In genomic region chr7:25736920-25737319, GRCm38 (mm10) we compare ENCODE assay signal across 12 mouse cellular contexts. TPM values are rescaled to one million over a fixed set of nuclear protein-coding genes. Genes with fewer than 3 reads are reported as not detected.
DNase-seq lines count a peak whose midpoint lies in the region; TF ChIP-seq lines count a peak whose summit lies in the region.
"Had no signal": no experiment of that assay in that cellular context is flagged by ENCODE, and none has a peak within 500 bp of the region (broad histone marks: within the 10 kb centered on the region; RNA-seq: fewer than 3 reads in every experiment).

No protein-coding gene starts in this region.

- H3K36me3 ChIP-seq in liver, adult 2 months (ENCODE audit: control insufficient read depth, insufficient read depth, low read length) = peaks cover 83% of the 10 kb centered on the region

- peak; percentile 24; the same call in 1 of the 2 replicates for TF ChIP-seq CTCF in liver, adult 2 months (IDR thresholded peaks at IDR 0.05; ENCODE audit: low read depth, low read length)

- no peak overlapping the region for H3K4me3 ChIP-seq in liver, adult 2 months (ENCODE audit: insufficient read depth, low read depth, low read length)

- H3K27me3 ChIP-seq in liver, adult 2 months (ENCODE audit: control insufficient read depth, insufficient read depth, low read length) = no peaks in the 10 kb centered on the region

- WGBS in liver, adult 2 months = 96% methylated on average over 2 of the region's 2 CpGs

- DNase-seq in embryo, embryonic 10.5 days (ENCODE audit: low spot score) = peak; percentile 32
- DNase-seq in embryo, embryonic 10 days (ENCODE audit: low spot score) = no peak
- DNase-seq in liver, adult 2 months (ENCODE audit: extremely low read depth, low read depth, low spot score) = no peak
- no peak for DNase-seq in liver
- peak; percentile 48 for DNase-seq in thymus, postnatal 4 days
- DNase-seq in thymus, postnatal 10 days (ENCODE audit: low spot score in 2 of 2) = no peak
- DNase-seq in ovary, postnatal 10 days (ENCODE audit: low spot score) = no peak
- no peak for DNase-seq in cerebellum, postnatal 4 days (ENCODE audit: low spot score in 2 of 2)
- DNase-seq: cerebellum, adult 9-10 months; heart, adult 18-20 months; heart, postnatal 4 days; thymus, adult 18-20 months had no signal

- peaks cover 4% of the 10 kb centered on the region; the same call in 1 of the 2 replicates for H3K79me2 ChIP-seq in liver, adult 2 months (ENCODE audit: control insufficient read depth, insufficient read depth, low read length)

- TF ChIP-seq POLR2A in liver, adult 2 months (IDR thresholded peaks at IDR 0.05; ENCODE audit: extremely low read depth, insufficient read depth, low read length) = no peak

- H3K9ac ChIP-seq in liver, adult 2 months (ENCODE audit: low read depth, low read length) = no peak overlapping the region

- no peak overlapping the region for H3K27ac ChIP-seq in liver, adult 2 months (replicated peaks; ENCODE audit: insufficient read depth, low read depth, low read length)

- H3K4me1 ChIP-seq in liver, adult 2 months (ENCODE audit: control insufficient read depth, insufficient read depth, low read length) = no peaks in the 10 kb centered on the region

RNA-seq across cellular contexts. Expression of gene Hnrnpul1, which starts 17.6 kb away (rescaled TPM):
- total RNA-seq in liver, adult 2 months (2014; rRNA removed) = 30.0 and 32.7 TPM in 2 replicates
- polyA plus RNA-seq in liver, adult 2 months (2012; rRNA removed) = 21.7 and 23.3 TPM in 2 replicates

RNA-seq across cellular contexts. Expression of gene Ccdc97, which starts 18.0 kb away (rescaled TPM):
- total RNA-seq in liver, adult 2 months (2014; rRNA removed) = 6.8 and 10.7 TPM in 2 replicates
- polyA plus RNA-seq in liver, adult 2 months (2012; rRNA removed) = 34.1 and 38.4 TPM in 2 replicates

RNA-seq across cellular contexts. Expression of gene Tgfb1, which starts 50.1 kb away (rescaled TPM):
- total RNA-seq in liver, adult 2 months (2014; rRNA removed) = 1.8 and 5.6 TPM in 2 replicates
- 4.8 and 6.8 TPM in 2 replicates for polyA plus RNA-seq in liver, adult 2 months (2012; rRNA removed)

RNA-seq across cellular contexts. Expression of gene Axl, which starts 51.6 kb away (rescaled TPM):
- total RNA-seq in liver, adult 2 months (2014; rRNA removed) = 12.4 and 18.0 TPM in 2 replicates
- 6.3 and 11.4 TPM in 2 replicates for polyA plus RNA-seq in liver, adult 2 months (2012; rRNA removed)

RNA-seq across cellular contexts. Expression of gene B9d2, which starts 56.3 kb away (rescaled TPM):
- 4.2 and 6.8 TPM in 2 replicates for total RNA-seq in liver, adult 2 months (2014; rRNA removed)
- 21.0 and 22.5 TPM in 2 replicates for polyA plus RNA-seq in liver, adult 2 months (2012; rRNA removed)

Comparison
In these comparisons a context has a peak if more than half of its experiments do, and no peak if none do; other contexts are left out.
1. DNase-seq: peak in embryo, embryonic 10.5 days (single experiment) and thymus, postnatal 4 days (single experiment); none in embryo, embryonic 10 days (single experiment), liver, adult 2 months (single experiment), liver (single experiment), thymus, postnatal 10 days (0 of 2), ovary, postnatal 10 days (single experiment) and cerebellum, postnatal 4 days (0 of 2).